Mouse (Mus musculus): ENCODE data around the gene Taok1.

Gene Taok1

DNA sequence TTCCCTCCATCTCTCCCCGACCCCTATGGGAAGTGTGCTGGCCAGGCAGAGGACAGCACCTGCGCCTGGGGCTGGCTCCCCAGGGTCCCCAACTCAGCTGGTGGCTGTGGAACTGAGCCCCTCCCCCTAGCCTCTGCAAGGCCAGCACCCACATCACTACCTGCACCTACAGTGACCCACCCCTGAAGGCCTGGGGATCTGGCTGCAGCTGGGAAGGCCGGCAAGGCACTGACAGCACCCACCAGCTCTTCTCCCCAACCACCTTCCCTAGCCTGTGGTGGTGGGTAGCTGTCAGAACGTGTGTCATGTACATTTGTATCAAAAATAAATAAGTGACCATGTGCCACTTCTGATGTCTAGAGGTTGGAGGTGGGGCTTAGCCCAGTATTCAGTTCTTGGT lies 100.2 kb downstream of the Taok1 start:
- DNase-seq = no peak

DNA sequence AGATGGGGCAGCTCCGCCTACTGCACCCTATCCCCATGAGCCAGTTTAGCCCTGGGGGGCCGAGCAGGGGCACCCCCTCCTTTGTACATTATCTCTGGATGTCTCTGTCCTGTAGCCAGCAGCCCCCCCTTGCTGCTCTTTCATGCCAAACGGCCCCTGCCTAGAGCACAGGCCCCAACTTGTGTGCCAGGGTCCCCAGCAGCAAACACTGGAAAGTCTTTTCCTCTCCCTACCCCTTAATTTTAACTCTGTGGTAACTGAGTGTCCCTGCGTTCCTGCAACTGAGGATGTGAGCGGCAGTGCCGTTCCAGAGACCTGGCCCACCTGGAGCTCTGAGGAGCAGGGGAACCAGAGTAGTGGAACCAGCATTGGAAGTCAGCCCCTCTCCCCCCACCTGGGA lies 100.7 kb downstream of the Taok1 start:
- DNase-seq = no peak

GRCm38 (mm10) chr11:77506273-77506672 lies 101.3 kb downstream of the Taok1 start:
- no peak for DNase-seq

- DNase-seq = no peak
Measured at GRCm38 (mm10) chr11:77505291-77505980, 102.2 kb downstream of the Taok1 start.

DNA sequence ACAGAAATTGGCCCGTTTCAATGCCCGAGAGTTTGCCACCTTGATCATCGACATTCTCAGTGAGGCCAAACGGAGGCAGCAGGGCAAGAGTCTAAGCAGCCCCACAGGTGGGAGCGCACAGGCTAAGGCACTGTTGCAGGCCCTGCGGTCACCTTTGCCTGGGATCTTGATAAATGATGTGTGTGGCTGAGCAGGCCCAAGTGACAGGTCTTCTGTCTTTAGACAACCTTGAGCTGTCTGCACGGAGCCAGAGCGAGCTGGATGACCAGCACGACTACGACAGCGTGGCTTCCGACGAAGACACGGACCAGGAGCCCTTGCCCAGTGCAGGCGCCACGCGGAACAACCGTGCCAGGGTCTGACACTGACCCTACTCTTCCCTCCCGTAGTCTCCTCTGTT lies 103.2 kb downstream of the Taok1 start:
- DNase-seq = no peak

- DNase-seq = peak in 1 of 2 experiments; percentile 56
Measured at GRCm38 (mm10) chr11:77503511-77503910, 104.1 kb downstream of the Taok1 start.

DNA sequence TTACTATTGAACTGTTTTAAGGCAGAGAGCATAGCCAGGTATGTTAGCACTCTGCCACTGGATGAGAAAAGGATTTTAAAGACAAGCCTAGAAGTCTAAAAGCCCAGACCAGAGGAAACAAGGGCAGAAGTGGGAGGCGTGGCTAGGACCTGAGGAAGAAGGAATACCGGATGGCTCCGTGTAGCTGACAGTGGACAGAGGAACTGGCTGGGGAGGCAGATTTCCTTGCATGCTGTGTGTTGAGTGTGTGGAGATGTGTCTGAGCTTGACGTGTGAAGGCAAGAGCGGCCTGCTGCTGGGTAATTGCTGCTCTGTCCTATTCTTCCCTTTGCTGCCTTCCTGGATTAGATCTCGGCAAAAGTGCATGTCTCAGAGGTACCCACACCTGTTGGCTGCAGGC lies 105.1 kb downstream of the Taok1 start:
- no peak for DNase-seq

- no peak for DNase-seq
Measured at GRCm38 (mm10) chr11:77501971-77502370, 105.6 kb downstream of the Taok1 start.

DNA sequence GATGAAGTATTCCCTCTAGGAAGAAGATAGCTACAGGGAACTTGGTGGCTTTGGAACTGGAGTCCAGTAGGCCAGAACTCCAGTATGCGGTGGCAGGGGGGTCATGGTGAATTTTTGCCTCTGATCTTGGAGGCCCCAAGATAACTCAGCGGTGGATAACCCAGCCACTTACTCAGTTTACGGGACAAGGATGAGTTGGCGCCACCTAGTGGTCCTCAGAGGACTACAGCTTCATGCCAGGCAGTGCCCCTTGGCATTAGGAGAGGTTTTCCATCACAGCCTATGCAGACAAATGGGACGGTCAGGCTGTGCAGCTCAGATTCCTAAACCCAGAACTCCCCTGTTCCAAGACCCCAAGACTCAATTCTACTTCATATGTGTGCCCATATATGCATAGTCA lies 106.2 kb downstream of the Taok1 start:
- DNase-seq = peak; percentile 75 to 80

- no peak for DNase-seq
Measured at GRCm38 (mm10) chr11:77500361-77501325, 107.0 kb downstream of the Taok1 start.

- DNase-seq = no peak
Measured at GRCm38 (mm10) chr11:77499354-77499753, 108.3 kb downstream of the Taok1 start.

- DNase-seq = no peak
Measured at GRCm38 (mm10) chr11:77498261-77499139, 109.1 kb downstream of the Taok1 start.

DNA sequence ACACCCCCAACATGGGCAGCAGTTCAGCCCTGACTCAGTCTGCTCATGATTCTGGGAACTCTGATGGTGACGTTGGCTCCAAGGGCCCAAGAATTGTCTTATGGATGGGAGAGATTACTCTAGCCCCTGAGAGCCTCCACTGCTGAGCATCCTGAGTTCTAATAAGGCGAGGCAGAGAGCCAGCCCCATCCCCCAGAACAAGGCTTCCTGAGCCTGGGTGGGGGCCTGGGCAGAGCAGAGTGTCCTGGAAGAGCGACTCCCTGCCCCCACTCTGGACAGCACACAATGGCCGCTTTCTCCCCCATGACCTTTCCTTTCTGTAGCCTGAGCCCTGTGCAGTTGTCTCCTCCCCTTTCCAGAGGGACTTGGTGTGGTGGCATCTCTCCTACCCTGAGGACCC lies 109.8 kb downstream of the Taok1 start:
- DNase-seq = peak; percentile 62 to 75

GRCm38 (mm10) chr11:77497341-77497756 lies 110.3 kb downstream of the Taok1 start:
- peak; percentile 85 to 91 for DNase-seq

DNA sequence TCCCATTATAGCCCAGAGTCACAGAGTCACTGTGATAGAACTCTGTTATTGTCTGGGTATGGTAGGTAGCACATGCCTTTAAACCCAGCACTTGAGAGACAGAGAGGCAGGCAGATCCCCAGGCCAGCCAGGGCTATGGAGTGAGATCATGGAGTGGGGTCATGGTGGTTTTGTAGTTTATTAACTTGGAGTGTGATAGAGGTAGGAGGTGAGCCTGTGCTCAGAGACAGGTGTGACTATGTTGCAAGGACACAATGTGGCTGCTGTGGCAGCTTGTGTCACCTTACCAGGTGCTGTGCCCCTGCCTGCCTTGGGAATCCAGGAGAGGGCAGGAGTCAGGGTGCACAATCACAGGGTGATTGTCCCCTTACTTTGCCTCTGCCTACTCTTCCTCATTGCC lies 112.1 kb downstream of the Taok1 start:
- DNase-seq = no peak

DNA sequence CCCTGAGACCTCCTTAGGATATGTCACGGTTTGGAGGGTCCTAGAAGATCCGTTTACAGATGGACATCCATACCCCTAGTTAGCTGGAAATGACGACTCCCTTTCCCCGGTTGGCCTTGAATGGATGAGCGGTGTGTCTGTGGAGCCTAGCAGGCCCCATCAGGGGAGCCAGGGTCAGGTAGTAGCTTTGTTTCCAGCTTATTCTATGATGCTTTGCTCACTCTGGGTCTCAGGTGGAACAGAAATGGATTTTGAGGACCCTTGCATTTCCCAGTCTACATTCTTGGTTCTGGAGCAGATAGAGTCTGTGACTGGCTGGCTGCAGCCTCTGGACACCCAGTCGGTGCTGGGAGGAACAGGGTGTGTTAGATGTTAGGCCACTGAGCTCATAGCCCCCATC lies 112.8 kb downstream of the Taok1 start:
- no peak for DNase-seq

DNA sequence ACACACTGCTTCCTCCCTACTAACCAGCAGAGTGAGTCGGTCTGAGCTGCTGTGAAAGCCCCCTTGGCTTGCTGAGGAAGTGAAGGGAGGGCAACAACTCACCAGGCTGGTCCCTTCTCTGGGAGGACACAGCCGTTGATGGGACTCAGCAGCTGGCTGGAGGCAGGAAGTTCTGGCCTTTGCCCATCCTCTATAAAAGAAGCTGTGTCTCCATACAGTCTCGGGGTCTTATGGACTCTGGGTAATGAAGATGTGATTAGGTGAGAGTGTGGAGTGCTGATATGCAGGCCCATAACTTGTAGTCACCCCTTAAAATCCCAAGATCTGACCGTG lies 113.3 kb downstream of the Taok1 start:
- no peak for DNase-seq

GRCm38 (mm10) chr11:77493512-77494343 lies 113.9 kb downstream of the Taok1 start, which contains the start of gene Git1:
Git1 (plus strand) TSS chr11:77493562.
- peak; percentile 48 to 52 for DNase-seq

GRCm38 (mm10) chr11:77492911-77493332 lies 114.7 kb downstream of the Taok1 start:
- DNase-seq = peak; percentile 95 to 97

DNA sequence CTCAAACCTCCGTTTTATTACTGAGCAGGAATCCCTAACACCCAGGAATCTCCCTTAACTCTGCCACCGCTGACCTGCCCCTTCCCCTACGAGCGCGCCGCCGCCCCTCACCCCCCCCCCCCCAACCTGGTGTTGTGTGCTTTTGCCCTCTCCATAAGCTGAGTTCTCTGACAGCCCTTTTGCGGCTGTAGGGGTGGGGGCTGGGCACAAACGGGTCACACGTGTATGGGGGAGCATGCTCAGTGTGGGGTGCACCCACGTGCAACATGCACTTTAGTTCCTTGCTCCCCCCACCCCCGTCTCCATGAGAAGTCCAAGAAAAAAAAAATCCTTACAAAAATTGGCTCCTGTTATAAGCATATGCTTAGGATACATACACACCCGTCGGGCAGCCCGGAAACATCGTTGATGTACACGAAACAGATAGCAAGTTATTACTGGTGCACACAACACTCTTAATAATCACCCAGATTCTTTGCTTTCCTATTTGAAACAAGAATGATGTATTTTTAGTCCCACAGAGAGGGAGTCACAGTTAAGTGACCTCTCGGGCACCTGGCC lies 115.2 kb downstream of the Taok1 start:
- DNase-seq = peak in 1 of 2 experiments; percentile 42

- peak; percentile 67 to 71 for DNase-seq
Measured at GRCm38 (mm10) chr11:77491502-77492291, 115.9 kb downstream of the Taok1 start.

Measured in lung, adult 18-20 months (tissue).